Mouse (Mus musculus) intestine, embryonic 16.5 days (tissue): ENCODE measurements around the gene Mfsd2a. TPM values are rescaled to one million over a fixed set of nuclear protein-coding genes. Genes with fewer than 3 reads are reported as not detected.

Experiments used
- ATAC-seq: fragments of 200-750 bp; cut with Nextera tagmentation; 2 replicates; pipeline ENCODE4 v1.8.0; 2017; ENCODE audit warnings: moderate TSS enrichment, moderate library complexity
- H3K27ac ChIP-seq: fragments of 300-500 bp; sonication (generic); 2 replicates; pipeline ENCODE4 v1.5.1; 2014; ENCODE audit warnings: mild to moderate bottlenecking, low read length
- H3K27me3 ChIP-seq: fragments of 300-500 bp; sonication (generic); replicated peaks from 2 replicates; pipeline ENCODE4 v1.6.1; 2014; ENCODE audit warnings: low read length, control low read depth, mixed read lengths; ENCODE audit not compliant: control insufficient read depth, insufficient read depth
- H3K36me3 ChIP-seq: fragments of 300-500 bp; sonication (generic); 2 replicates; pipeline ENCODE4 v1.6.1; 2014; ENCODE audit warnings: low read length, control low read depth; ENCODE audit not compliant: control insufficient read depth, insufficient read depth
- H3K4me1 ChIP-seq: fragments of 300-500 bp; sonication (generic); 2 replicates; pipeline ENCODE4 v1.6.1; 2014; ENCODE audit warnings: low read length, control low read depth, mixed read lengths; ENCODE audit not compliant: control insufficient read depth, insufficient read depth
- H3K4me2 ChIP-seq: fragments of 300-500 bp; sonication (generic); 2 replicates; pipeline ENCODE4 v1.6.1; 2014; ENCODE audit warnings: low read depth, low read length, control low read depth
- H3K4me3 ChIP-seq: fragments of 300-500 bp; sonication (generic); 2 replicates; pipeline ENCODE4 v1.5.1; 2014; ENCODE audit warnings: mild to moderate bottlenecking, low read length
- H3K9ac ChIP-seq: fragments of 300-500 bp; sonication (generic); 2 replicates; pipeline ENCODE4 v1.6.1; 2014; ENCODE audit warnings: low read depth, low read length
- H3K9me3 ChIP-seq: fragments of 300-500 bp; sonication (generic); 2 replicates; pipeline ENCODE4 v1.6.1; 2016; ENCODE audit warnings: low read length, control low read depth; ENCODE audit not compliant: control insufficient read depth
- WGBS: fragments of 180-500 bp; shearing (Covaris S2); extraction: QIAGEN DNeasy Blood & Tissue Kit; methylation state at CpG from one replicate; pipeline ENCODE4 v1.1.7; 2014; 5-methylcytosine and 5-hydroxymethylcytosine counted together
- polyA plus RNA-seq: library from polyadenylated mRNA; unstranded; fragments of >200 nt; fragmentation: Nextera tagmentation; extraction: Ambion mirVana; gene quantifications from 2 replicates; pipeline ENCODE4 v1.2.1, GENCODE M21; 2015

The Mfsd2a gene
- polyA plus RNA-seq: 3.3 and 4.0 TPM in 2 replicates

DNA sequence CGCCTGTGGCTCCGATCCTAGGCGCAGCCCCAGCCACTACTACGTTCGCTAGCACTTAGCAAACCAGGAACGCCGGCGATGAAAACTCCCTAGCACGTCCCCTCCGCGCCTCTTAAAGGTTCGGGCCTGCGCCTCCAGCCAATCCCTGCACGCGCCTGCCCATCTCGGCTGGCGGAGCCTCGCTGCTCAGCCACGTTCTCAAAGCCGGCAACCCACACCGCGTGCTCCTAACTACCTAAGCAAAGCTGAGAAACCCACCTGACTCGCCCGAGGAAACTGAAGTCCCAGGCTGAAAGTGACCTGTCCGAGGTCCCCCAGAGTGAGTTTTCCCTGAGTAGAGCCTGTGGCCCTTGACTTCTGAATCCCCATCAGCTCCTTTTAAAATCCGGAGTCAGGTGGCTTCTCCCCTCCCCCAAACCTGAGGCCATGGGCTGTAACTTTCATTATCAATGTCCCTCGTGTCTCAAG lies at the start of gene Mfsd2a:
Mfsd2a (minus strand) TSS at position 89 of the 468 bp plus-strand sequence.
- Histone ChIP-seq H3K4me1 (peaks cover 14% of the 10 kb centered on the region), H3K27ac (no peak within 1 kb of the TSS), H3K4me3 (peak within 1 kb of the TSS; percentile 62), H3K27me3 (no peaks in the 10 kb centered on the region; the same call in 1 of the 2 replicates), H3K9me3 (no peaks in the 10 kb centered on the region), H3K36me3 (no peaks in the 10 kb centered on the region), H3K4me2 (peak within 1 kb of the TSS; percentile 100), H3K9ac (peak within 1 kb of the TSS; percentile 69)
- 1% methylated on average over 27 of the region's 27 CpGs for WGBS
- ATAC-seq: peak; percentile 83

DNA sequence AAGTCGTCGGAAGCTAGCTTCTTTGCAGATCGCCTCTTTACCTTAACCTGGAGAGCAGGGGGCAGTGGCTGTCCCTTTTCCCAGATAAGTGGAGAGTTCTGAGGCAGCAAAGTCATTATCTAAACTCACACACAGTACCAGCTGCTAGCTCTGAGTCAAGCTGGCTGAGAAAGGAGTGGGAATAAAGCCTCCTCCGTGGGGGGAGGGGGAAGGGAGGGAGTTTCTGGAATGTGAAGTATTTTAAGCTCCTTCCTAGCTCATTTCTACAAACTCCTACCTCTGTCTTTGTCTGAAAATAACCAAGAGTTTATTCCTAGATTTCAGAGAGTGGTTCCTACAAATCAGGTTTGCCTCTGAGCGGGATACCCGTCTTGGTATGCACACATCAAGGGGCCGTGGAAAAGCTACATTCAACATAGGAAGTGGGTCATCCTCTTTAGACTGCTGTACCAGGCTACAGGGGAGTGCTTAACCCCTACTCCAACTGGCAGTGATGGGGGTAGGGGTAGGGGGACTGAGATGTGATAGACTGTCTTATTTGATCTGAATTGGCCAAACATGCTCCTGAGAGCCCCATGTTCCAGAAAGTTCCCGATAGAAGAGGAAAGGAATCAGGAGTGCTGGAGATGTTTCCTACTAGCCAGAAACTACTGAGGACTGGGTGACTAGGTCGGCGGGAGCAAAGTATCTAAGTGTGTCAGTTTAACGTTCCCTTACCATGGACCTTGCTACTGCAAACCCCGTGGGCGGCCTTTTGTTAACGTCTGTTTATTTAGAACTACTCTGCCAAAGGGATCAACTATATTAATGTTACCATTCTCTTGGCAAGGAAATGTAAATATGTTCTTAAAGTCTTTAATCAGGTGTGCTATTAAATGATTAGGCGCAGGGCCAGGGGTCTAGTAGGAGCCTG lies 44.3 kb upstream of the Mfsd2a start:
- Histone ChIP-seq H3K27me3 (no peaks in the 10 kb centered on the region), H3K4me2 (no peak overlapping the region), H3K27ac (no peak overlapping the region)

DNA sequence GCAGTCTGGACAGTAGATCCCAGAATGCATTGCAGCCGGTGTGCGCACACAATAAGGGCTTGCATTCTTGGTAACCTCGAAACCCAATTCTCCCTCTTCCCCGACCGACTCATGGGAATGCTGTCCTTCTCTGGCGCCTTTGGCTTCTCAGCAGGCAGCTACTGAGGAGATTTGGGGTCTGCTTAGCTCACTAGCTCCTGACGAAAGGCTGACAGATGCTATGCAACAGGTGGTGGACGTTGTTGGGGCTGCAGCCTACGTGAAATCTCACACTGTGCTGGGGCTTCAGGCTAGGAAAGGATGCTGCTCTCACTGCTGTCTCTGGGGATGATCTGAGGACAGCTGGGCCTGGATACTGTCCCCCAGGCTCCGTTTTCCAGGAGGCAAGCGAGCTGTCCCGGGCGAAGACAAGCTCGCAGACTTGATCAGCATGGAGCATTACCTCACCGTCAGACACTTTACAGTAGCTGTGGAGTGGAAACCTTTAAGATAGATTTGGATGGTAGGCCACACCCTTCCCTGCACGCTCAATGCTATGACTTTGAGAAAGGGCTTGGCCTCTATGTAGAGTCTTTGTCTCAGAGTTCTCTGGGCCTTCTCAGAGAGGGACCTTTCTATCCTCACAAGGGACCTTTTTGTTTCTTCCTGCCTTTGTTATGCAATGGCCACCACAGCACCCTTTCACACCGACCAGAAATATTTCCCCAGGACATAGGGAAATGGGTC lies 39.8 kb upstream of the Mfsd2a start:
- 72% methylated on average over 17 of the region's 17 CpGs for WGBS
- Histone ChIP-seq H3K9me3 (no peaks in the 10 kb centered on the region), H3K27ac (no peak overlapping the region), H3K27me3 (0 out of 2 replicates have a peak, but pooled peaks cover 2% of the 10 kb centered on the region), H3K4me1 (peaks cover 9% of the 10 kb centered on the region; the same call in 1 of the 2 replicates), H3K36me3 (no peaks in the 10 kb centered on the region), H3K4me3 (no peak overlapping the region), H3K4me2 (no peak overlapping the region), H3K9ac (no peak overlapping the region)
- no peak for ATAC-seq

More for the DNA sequence above, 44.3 kb upstream of the Mfsd2a start:
- Histone ChIP-seq H3K9me3 (no peaks in the 10 kb centered on the region), H3K4me1 (peaks cover 5% of the 10 kb centered on the region; the same call in 1 of the 2 replicates), H3K4me3 (no peak overlapping the region), H3K9ac (no peak overlapping the region), H3K36me3 (no peaks in the 10 kb centered on the region)
- ATAC-seq: peak; percentile 50; the same call in 1 of the 2 replicates
- 25% methylated on average over 15 of the region's 15 CpGs for WGBS

DNA sequence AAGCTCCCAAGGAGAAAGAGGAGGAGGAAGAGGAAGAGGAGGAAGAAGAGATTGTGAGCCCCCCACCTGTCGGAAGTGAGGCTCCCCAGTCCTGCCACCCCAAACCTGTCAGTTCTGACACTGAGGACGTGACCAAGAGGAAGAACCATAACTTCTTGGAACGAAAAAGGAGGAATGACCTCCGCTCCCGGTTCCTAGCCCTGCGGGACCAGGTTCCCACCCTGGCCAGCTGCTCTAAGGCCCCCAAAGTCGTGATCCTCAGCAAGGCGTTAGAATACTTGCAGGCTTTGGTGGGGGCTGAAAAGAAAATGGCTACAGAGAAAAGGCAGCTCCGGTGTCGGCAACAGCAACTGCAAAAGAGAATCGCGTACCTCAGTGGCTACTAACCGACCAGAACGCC lies 39.1 kb upstream of the Mfsd2a start:
- H3K36me3 ChIP-seq: no peaks in the 10 kb centered on the region
- peaks cover 8% of the 10 kb centered on the region for H3K4me1 ChIP-seq
- no peak overlapping the region for H3K4me3 ChIP-seq
- H3K9ac ChIP-seq: no peak overlapping the region
- ATAC-seq: no peak
- H3K9me3 ChIP-seq: no peaks in the 10 kb centered on the region
- H3K27ac ChIP-seq: no peak overlapping the region
- H3K27me3 ChIP-seq: 0 out of 2 replicates have a peak, but pooled peaks cover 2% of the 10 kb centered on the region
- WGBS: 75% methylated on average over 14 of the region's 14 CpGs
- H3K4me2 ChIP-seq: no peak overlapping the region

DNA sequence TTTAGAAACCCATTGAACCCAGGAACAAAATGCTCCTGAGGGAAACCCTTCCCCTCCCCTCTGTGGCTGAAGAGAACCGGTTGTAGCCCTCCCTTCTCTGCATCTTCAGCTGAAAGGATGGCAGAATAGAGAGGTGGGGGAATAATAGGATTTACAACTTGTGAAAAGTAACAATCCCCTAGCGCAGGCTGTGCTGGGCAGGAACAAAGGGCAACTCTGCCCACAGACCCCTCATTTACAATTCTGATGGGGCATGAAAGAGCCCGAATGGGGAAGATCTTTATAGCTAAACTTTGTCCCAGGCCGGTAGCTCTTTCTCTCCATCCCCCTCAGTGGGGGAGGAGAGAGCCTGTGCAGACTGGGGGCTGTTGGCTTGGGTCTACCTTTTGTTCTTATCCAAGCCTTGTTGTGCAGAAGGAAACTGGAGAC lies 38.3 kb upstream of the Mfsd2a start:
- WGBS: 33% methylated on average over 4 of the region's 4 CpGs
- no peak for ATAC-seq
- peak overlapping the region; percentile 17; the same call in 1 of the 2 replicates for H3K4me2 ChIP-seq

DNA sequence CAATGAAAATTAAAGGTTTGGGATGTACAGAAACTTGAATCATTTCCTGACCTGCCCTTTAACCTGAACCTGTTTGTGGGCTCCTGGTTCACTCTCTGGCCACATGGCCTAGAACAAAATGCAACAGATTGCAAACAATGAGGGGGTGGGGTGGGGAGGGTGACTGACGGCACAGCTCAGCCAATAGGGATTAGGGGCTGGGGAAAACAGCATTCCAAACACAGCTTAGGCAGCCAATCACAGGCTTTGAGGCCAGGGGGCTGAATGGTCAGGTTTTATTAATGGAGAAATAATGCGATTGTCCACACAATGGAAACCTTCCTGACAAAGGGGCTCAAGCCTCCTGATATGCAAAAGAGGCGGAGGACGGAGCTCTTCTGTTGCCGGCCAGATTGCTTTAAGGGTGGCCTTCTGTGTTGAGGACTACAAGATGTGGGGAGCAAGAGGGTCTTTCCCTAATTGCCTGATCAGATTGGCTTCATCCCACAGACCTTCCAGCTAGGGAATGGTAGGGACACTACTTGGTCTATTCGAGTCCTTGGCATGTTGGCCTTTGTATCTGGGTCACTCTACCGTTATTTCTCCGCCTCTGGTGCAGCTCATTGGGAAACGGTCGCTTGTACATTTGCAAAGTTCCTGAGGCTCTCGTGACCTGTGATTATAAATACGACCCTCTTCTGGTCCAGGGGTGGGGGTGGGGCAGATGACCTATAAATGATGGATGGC lies 37.7 kb upstream of the Mfsd2a start:
- Histone ChIP-seq H3K4me3 (no peak overlapping the region; the same call in 1 of the 2 replicates), H3K9ac (no peak overlapping the region), H3K9me3 (no peaks in the 10 kb centered on the region), H3K4me2 (peak overlapping the region; percentile 17; the same call in 1 of the 2 replicates), H3K27me3 (0 out of 2 replicates have a peak, but pooled peaks cover 2% of the 10 kb centered on the region), H3K36me3 (no peaks in the 10 kb centered on the region), H3K27ac (no peak overlapping the region), H3K4me1 (peaks cover 9% of the 10 kb centered on the region)
- ATAC-seq: no peak
- WGBS: 32% methylated on average over 12 of the region's 12 CpGs

More for the DNA sequence above, 38.3 kb upstream of the Mfsd2a start:
- H3K36me3 ChIP-seq: no peaks in the 10 kb centered on the region
- 0 out of 2 replicates have a peak, but pooled peaks cover 2% of the 10 kb centered on the region for H3K27me3 ChIP-seq
- no peak overlapping the region for H3K27ac ChIP-seq
- H3K4me3 ChIP-seq: no peak overlapping the region; the same call in 1 of the 2 replicates
- no peaks in the 10 kb centered on the region for H3K9me3 ChIP-seq
- peaks cover 9% of the 10 kb centered on the region for H3K4me1 ChIP-seq
- no peak overlapping the region for H3K9ac ChIP-seq

DNA sequence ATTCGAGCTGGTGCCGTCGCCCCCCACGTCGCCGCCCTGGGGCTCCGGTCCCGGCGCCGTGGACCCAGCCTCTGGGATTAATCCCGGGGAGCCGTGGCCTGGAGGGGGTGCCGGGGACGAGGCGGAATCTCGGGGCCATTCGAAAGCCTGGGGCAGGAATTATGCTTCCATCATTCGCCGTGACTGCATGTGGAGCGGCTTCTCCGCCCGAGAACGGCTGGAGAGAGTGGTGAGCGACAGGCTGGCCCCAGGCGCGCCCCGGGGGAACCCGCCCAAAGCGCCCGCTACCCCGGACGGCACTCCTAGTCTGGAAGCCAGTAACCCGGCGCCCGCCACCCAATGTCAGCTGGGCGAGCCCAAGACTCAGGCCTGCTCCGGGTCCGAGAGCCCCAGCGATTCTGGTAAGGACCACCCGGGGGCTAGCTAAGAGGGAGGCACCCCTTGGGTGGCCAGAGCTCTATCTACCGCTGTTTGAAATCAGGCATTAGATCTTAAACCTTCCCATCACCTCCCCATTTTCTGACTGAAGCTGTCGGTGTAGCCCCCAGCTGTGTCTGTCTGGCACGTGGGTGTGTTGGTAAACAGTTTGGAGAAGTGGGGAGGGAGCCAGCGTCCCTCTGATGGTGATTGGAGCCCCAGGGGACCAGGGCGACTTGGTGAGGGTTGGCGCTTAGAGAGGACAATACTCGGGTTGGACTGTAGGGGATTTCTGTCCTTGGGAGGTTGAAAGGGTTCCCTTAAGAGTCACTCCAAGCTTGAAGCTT lies 35.8 kb upstream of the Mfsd2a start:
- Histone ChIP-seq H3K9ac (peak overlapping the region; percentile 87), H3K4me1 (peaks cover 9% of the 10 kb centered on the region), H3K4me3 (peak overlapping the region; percentile 77), H3K27me3 (0 out of 2 replicates have a peak, but pooled peaks cover 2% of the 10 kb centered on the region), H3K27ac (peak overlapping the region; percentile 57; the same call in 1 of the 2 replicates), H3K4me2 (peak overlapping the region; percentile 98), H3K9me3 (no peaks in the 10 kb centered on the region), H3K36me3 (no peaks in the 10 kb centered on the region)
- under 1% methylated on average over 47 of the region's 47 CpGs for WGBS
- peak; percentile 36 for ATAC-seq

DNA sequence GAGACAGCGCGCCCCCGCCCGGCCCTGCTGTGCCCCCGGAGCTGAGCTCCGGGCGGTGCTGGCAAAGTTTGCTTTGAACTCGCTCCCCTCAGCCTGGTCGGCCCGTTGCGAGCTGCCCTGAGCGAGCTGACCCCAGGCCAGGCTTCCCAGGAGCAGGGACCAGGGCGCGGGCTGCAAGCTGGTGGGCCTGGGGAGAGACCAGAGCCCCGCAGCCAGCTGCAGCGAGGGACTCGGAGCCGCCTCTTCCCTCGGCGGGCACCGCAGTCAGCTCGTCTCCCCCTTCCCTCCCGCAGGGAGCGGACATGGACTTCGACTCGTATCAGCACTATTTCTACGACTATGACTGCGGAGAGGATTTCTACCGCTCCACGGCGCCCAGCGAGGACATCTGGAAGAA lies 35.2 kb upstream of the Mfsd2a start:
- Histone ChIP-seq H3K4me2 (peak overlapping the region; percentile 98), H3K9me3 (no peaks in the 10 kb centered on the region), H3K27ac (peak overlapping the region; percentile 57), H3K27me3 (0 out of 2 replicates have a peak, but pooled peaks cover 2% of the 10 kb centered on the region), H3K9ac (peak overlapping the region; percentile 87), H3K4me3 (peak overlapping the region; percentile 77), H3K36me3 (no peaks in the 10 kb centered on the region), H3K4me1 (peaks cover 9% of the 10 kb centered on the region)
- ATAC-seq: peak; percentile 54
- WGBS: under 1% methylated on average over 31 of the region's 32 CpGs
